Mouse (Mus musculus) liver, embryonic 12.5 days (tissue): ENCODE data around the gene Apoc3. TPM values are rescaled to one million over a fixed set of nuclear protein-coding genes. Genes with fewer than 3 reads are reported as not detected.
A peak's percentile ranks its signal among the peaks of the same experiment; 100 is the strongest.

Experiments
- ATAC-seq: fragments of 200-750 bp; cut with Nextera tagmentation; 2 replicates; pipeline ENCODE4 v1.8.0; 2017; ENCODE audit warnings: moderate number of reproducible peaks, mild to moderate bottlenecking, moderate library complexity
- H3K27ac ChIP-seq: fragments of 300-500 bp; sonication (generic); 2 replicates; pipeline ENCODE4 v1.5.1; 2016; ENCODE audit warnings: mild to moderate bottlenecking
- H3K27me3 ChIP-seq: fragments of 300-500 bp; sonication (generic); replicated peaks from 2 replicates; pipeline ENCODE4 v1.6.1; 2016; ENCODE audit warnings: mild to moderate bottlenecking, moderate library complexity
- H3K36me3 ChIP-seq: fragments of 300-500 bp; sonication (generic); 2 replicates; pipeline ENCODE4 v1.6.1; 2016; ENCODE audit warnings: mild to moderate bottlenecking, moderate library complexity
- H3K4me1 ChIP-seq: fragments of 300-500 bp; sonication (generic); 2 replicates; pipeline ENCODE4 v1.6.1; 2016
- H3K4me2 ChIP-seq: fragments of 300-500 bp; sonication (generic); 2 replicates; pipeline ENCODE4 v1.6.1; 2016; ENCODE audit warnings: mild to moderate bottlenecking, moderate library complexity
- H3K4me3 ChIP-seq: fragments of 300-500 bp; sonication (generic); 2 replicates; pipeline ENCODE4 v1.5.1; 2016; ENCODE audit warnings: mild to moderate bottlenecking, moderate library complexity
- H3K9ac ChIP-seq: fragments of 300-500 bp; sonication (generic); 2 replicates; pipeline ENCODE4 v1.6.1; 2016; ENCODE audit warnings: mild to moderate bottlenecking, moderate library complexity
- H3K9me3 ChIP-seq: fragments of 300-500 bp; sonication (generic); replicated peaks from 2 replicates; pipeline ENCODE4 v1.6.1; 2016; ENCODE audit warnings: mild to moderate bottlenecking, moderate library complexity
- WGBS: fragments of 180-500 bp; shearing (Covaris S2); methylation state at CpG from one replicate; pipeline ENCODE4 v1.1.7; 2016; ENCODE audit not compliant: insufficient replicate concordance; 5-methylcytosine and 5-hydroxymethylcytosine counted together
- polyA plus RNA-seq: library from polyadenylated mRNA; unstranded; fragments of >200 nt; fragmentation: Nextera tagmentation; extraction: Ambion mirVana; gene quantifications from 2 replicates; pipeline ENCODE4 v1.2.1, GENCODE M21; 2016

The Apoc3 gene
- polyA plus RNA-seq, 1 experiment from 2014 or later, result 2.1 TPM

- Histone ChIP-seq H3K9ac (peak overlapping the region; percentile 65), H3K27ac (peak overlapping the region; percentile 43)
- 15% methylated on average over 37 of the region's 37 CpGs for WGBS
These were observed 5.6 kb downstream of the Apoc3 start for GRCm38 (mm10) chr9:46229573-46230449.

GRCm38 (mm10) chr9:46228491-46228890 is 6.9 kb downstream of the Apoc3 start, which contains the start of gene Apoa1:
TSS of gene Apoa1 (plus strand) at chr9:46228580.
- H3K9me3 ChIP-seq, result no peaks in the 10 kb centered on the region
- H3K27ac ChIP-seq, result peak within 1 kb of the TSS; percentile 43
- peak within 1 kb of the TSS; percentile 75 for H3K4me2 ChIP-seq
- H3K36me3 ChIP-seq, result no peaks in the 10 kb centered on the region
- peak within 1 kb of the TSS; percentile 55 for H3K4me3 ChIP-seq
- 42% methylated on average over 9 of the region's 9 CpGs for WGBS
- peak within 1 kb of the TSS; percentile 65; the same call in 1 of the 2 replicates for H3K9ac ChIP-seq
- ATAC-seq, result peak; percentile 59
- H3K4me1 ChIP-seq, result peaks cover 49% of the 10 kb centered on the region
- peaks cover 21% of the 10 kb centered on the region for H3K27me3 ChIP-seq

More at GRCm38 (mm10) chr9:46229573-46230449, 5.6 kb downstream of the Apoc3 start:
- no peaks in the 10 kb centered on the region for H3K36me3 ChIP-seq
- no peaks in the 10 kb centered on the region for H3K9me3 ChIP-seq
- H3K4me2 ChIP-seq, result peak overlapping the region; percentile 75
- H3K4me1 ChIP-seq, result peaks cover 44% of the 10 kb centered on the region
- H3K27me3 ChIP-seq, result peaks cover 21% of the 10 kb centered on the region
- peak overlapping the region; percentile 55 for H3K4me3 ChIP-seq
- ATAC-seq, result peak; percentile 53

GRCm38 (mm10) chr9:46227064-46227614 is 8.3 kb downstream of the Apoc3 start:
- ATAC-seq, result no peak
- Histone ChIP-seq H3K4me2 (no peak overlapping the region), H3K9ac (no peak overlapping the region), H3K9me3 (no peaks in the 10 kb centered on the region), H3K27ac (no peak overlapping the region), H3K36me3 (peaks cover 7% of the 10 kb centered on the region), H3K4me3 (no peak overlapping the region), H3K4me1 (peaks cover 49% of the 10 kb centered on the region), H3K27me3 (peaks cover 21% of the 10 kb centered on the region)
- WGBS, result 59% methylated on average over 3 of the region's 3 CpGs

GRCm38 (mm10) chr9:46224945-46225660 is 10.3 kb downstream of the Apoc3 start:
- Histone ChIP-seq H3K27me3 (peaks cover 6% of the 10 kb centered on the region; the same call in 1 of the 2 replicates), H3K36me3 (peaks cover 28% of the 10 kb centered on the region), H3K4me1 (peaks cover 38% of the 10 kb centered on the region), H3K9ac (no peak overlapping the region), H3K4me2 (no peak overlapping the region), H3K9me3 (no peaks in the 10 kb centered on the region), H3K27ac (no peak overlapping the region), H3K4me3 (no peak overlapping the region)
- 42% methylated on average over 5 of the region's 5 CpGs for WGBS
- ATAC-seq, result no peak

- H3K27ac ChIP-seq, result no peak overlapping the region
These were observed 11.3 kb downstream of the Apoc3 start for GRCm38 (mm10) chr9:46224101-46224500.

GRCm38 (mm10) chr9:46223090-46223489 is 12.3 kb downstream of the Apoc3 start:
- Histone ChIP-seq H3K4me3 (no peak overlapping the region), H3K27me3 (no peaks in the 10 kb centered on the region), H3K9me3 (no peaks in the 10 kb centered on the region), H3K4me2 (no peak overlapping the region), H3K36me3 (peaks cover 38% of the 10 kb centered on the region), H3K27ac (no peak overlapping the region), H3K9ac (no peak overlapping the region), H3K4me1 (peaks cover 31% of the 10 kb centered on the region)
- WGBS, result 76% methylated on average over 6 of the region's 6 CpGs
- ATAC-seq, result no peak

More at GRCm38 (mm10) chr9:46224101-46224500, 11.3 kb downstream of the Apoc3 start:
- no peaks in the 10 kb centered on the region for H3K9me3 ChIP-seq
- no peaks in the 10 kb centered on the region for H3K27me3 ChIP-seq
- peaks cover 38% of the 10 kb centered on the region for H3K36me3 ChIP-seq
- no peak overlapping the region for H3K9ac ChIP-seq
- H3K4me1 ChIP-seq, result peaks cover 32% of the 10 kb centered on the region
- WGBS, result 75% methylated on average over 3 of the region's 3 CpGs
- ATAC-seq, result no peak
- H3K4me2 ChIP-seq, result no peak overlapping the region
- no peak overlapping the region for H3K4me3 ChIP-seq

GRCm38 (mm10) chr9:46218176-46218575 is 17.3 kb downstream of the Apoc3 start:
- Histone ChIP-seq H3K4me1 (peaks cover 49% of the 10 kb centered on the region), H3K27me3 (no peaks in the 10 kb centered on the region), H3K9me3 (no peaks in the 10 kb centered on the region), H3K9ac (no peak overlapping the region), H3K4me2 (no peak overlapping the region), H3K36me3 (peaks cover 44% of the 10 kb centered on the region), H3K4me3 (no peak overlapping the region), H3K27ac (no peak overlapping the region)
- WGBS, result 52% methylated on average over 9 of the region's 9 CpGs
- ATAC-seq, result no peak

- peak; percentile 36 for ATAC-seq
- 66% methylated on average over 13 of the region's 13 CpGs for WGBS
- Histone ChIP-seq H3K9ac (no peak overlapping the region), H3K27ac (peak overlapping the region; percentile 75), H3K9me3 (no peaks in the 10 kb centered on the region), H3K36me3 (peaks cover 45% of the 10 kb centered on the region), H3K27me3 (no peaks in the 10 kb centered on the region), H3K4me2 (peak overlapping the region; percentile 44), H3K4me1 (peaks cover 56% of the 10 kb centered on the region), H3K4me3 (no peak overlapping the region)
These were observed 18.5 kb downstream of the Apoc3 start for GRCm38 (mm10) chr9:46216744-46217470.

GRCm38 (mm10) chr9:46215338-46216322 is 19.8 kb downstream of the Apoc3 start:
- peak overlapping the region; percentile 32; the same call in 1 of the 2 replicates for H3K9ac ChIP-seq
- no peaks in the 10 kb centered on the region for H3K27me3 ChIP-seq

GRCm38 (mm10) chr9:46214946-46215337 is 20.5 kb downstream of the Apoc3 start:
- WGBS, result 67% methylated on average over 10 of the region's 10 CpGs
- Histone ChIP-seq H3K4me1 (peaks cover 55% of the 10 kb centered on the region), H3K36me3 (peaks cover 45% of the 10 kb centered on the region)

More at GRCm38 (mm10) chr9:46215338-46216322, 19.8 kb downstream of the Apoc3 start:
- no peaks in the 10 kb centered on the region for H3K9me3 ChIP-seq
- peaks cover 55% of the 10 kb centered on the region for H3K4me1 ChIP-seq
- H3K4me2 ChIP-seq, result peak overlapping the region; percentile 44
- ATAC-seq, result peak; percentile 73
- no peak overlapping the region for H3K4me3 ChIP-seq
- H3K27ac ChIP-seq, result peak overlapping the region; percentile 75
- peaks cover 45% of the 10 kb centered on the region for H3K36me3 ChIP-seq
- 11% methylated on average over 11 of the region's 11 CpGs for WGBS

More at GRCm38 (mm10) chr9:46214946-46215337, 20.5 kb downstream of the Apoc3 start:
- H3K4me2 ChIP-seq, result peak overlapping the region; percentile 44
- H3K9me3 ChIP-seq, result no peaks in the 10 kb centered on the region
- no peaks in the 10 kb centered on the region for H3K27me3 ChIP-seq
- ATAC-seq, result no peak
- no peak overlapping the region for H3K4me3 ChIP-seq
- H3K9ac ChIP-seq, result peak overlapping the region; percentile 32; the same call in 1 of the 2 replicates
- H3K27ac ChIP-seq, result peak overlapping the region; percentile 75
